Mouse (Mus musculus) MEL (cell line): Measurements from ENCODE around the gene Cdt1.

Source experiments
- CTCF ChIP-seq, 3 experiments: IDR thresholded peaks in 2 of 3; conservative IDR thresholded peaks in 1 of 3; 2 replicates each; pipeline ENCODE4 v1.5.1; 2011 to 2012; ENCODE audit warnings: low read length in 3 of 3, low read depth in 2 of 3, mild to moderate bottlenecking in 2 of 3, improper control_type of control experiment in 1 of 3, inconsistent platforms in 1 of 3, mixed read lengths in 1 of 3, moderate library complexity in 1 of 3; ENCODE audit not compliant: control insufficient read depth in 1 of 3, insufficient read depth in 1 of 3, poor library complexity in 1 of 3, severe bottlenecking in 1 of 3
- EP300 ChIP-seq, 2 experiments: IDR thresholded peaks; 2 replicates each; pipeline ENCODE4 v1.6.1; 2011; ENCODE audit warnings: improper control_type of control experiment in 2 of 2, low read length in 2 of 2, low read depth in 1 of 2, mild to moderate bottlenecking in 1 of 2
- MAFK ChIP-seq: IDR thresholded peaks from 2 replicates; pipeline ENCODE4 v1.6.1; 2011; ENCODE audit warnings: low read depth, mild to moderate bottlenecking, low read length, improper control_type of control experiment, borderline replicate concordance
- MAZ ChIP-seq: IDR thresholded peaks from 2 replicates; pipeline ENCODE4 v1.6.1; 2012; ENCODE audit warnings: low read depth, mild to moderate bottlenecking, inconsistent platforms, low read length, improper control_type of control experiment
- MEF2A ChIP-seq: IDR thresholded peaks from 2 replicates; pipeline ENCODE4 v1.6.1; 2014; ENCODE audit warnings: low read depth, mild to moderate bottlenecking, inconsistent platforms, low read length, improper control_type of control experiment; ENCODE audit not compliant: poor library complexity, insufficient replicate concordance, severe bottlenecking; ENCODE audit errors: extremely low read depth
- RAD21 ChIP-seq: IDR thresholded peaks from 2 replicates; pipeline ENCODE4 v1.6.1; 2011; ENCODE audit warnings: mild to moderate bottlenecking, low read depth, low read length, improper control_type of control experiment
- TAL1 ChIP-seq: IDR thresholded peaks from 2 replicates; pipeline ENCODE4 v1.6.1; 2012; ENCODE audit warnings: mild to moderate bottlenecking, inconsistent platforms, low read length, moderate library complexity, mixed read lengths

- TF ChIP-seq TAL1, result no peak
- TF ChIP-seq MAFK, result no peak
- no peak for TF ChIP-seq CTCF (IDR thresholded peaks at IDR 0.05 in 2 of 3, conservative IDR thresholded peaks at IDR 0.05 in 1 of 3; ENCODE audit: control insufficient read depth in 1 of 3, insufficient read depth in 1 of 3, low read depth in 2 of 3, low read length in 3 of 3, poor library complexity in 1 of 3, severe bottlenecking in 1 of 3)
- no peak for TF ChIP-seq EP300 (IDR thresholded peaks at IDR 0.05; ENCODE audit: low read depth in 1 of 2, low read length in 2 of 2)
- TF ChIP-seq MAZ, result no peak
- no peak for TF ChIP-seq MEF2A
- no peak for TF ChIP-seq RAD21
These were observed 42.8 kb upstream of the Cdt1 start for GRCm38 (mm10) chr8:122525004-122525403.
